Mouse (Mus musculus): Measurements from ENCODE around the gene Tmco2. TPM values are rescaled to one million over a fixed set of nuclear protein-coding genes. Genes with fewer than 3 reads are reported as not detected.
"Not testable (repeated sequence)": the region's sequence is repeated elsewhere in the genome, so short reads cannot be mapped to it uniquely, and the experiment has no call there.

Tmco2 gene
- polyA plus RNA-seq, 1 experiment = not detected

- H3K27me3 ChIP-seq (ENCODE audit: control insufficient read depth) = no peaks in the 10 kb centered on the region
- H3K4me1 ChIP-seq (ENCODE audit: control insufficient read depth) = no peaks in the 10 kb centered on the region
- no peak overlapping the region for H3K4me3 ChIP-seq (replicated peaks)
- no peaks in the 10 kb centered on the region for H3K9me3 ChIP-seq (ENCODE audit: control insufficient read depth, low read length)
- peaks cover 50% of the 10 kb centered on the region for H3K36me3 ChIP-seq (ENCODE audit: control insufficient read depth)
- no peak for TF ChIP-seq GATA1 (IDR thresholded peaks at IDR 0.05; ENCODE audit: low read length)
Measured at GRCm38 (mm10) chr4:121065336-121065735, 43.7 kb downstream of the Tmco2 start.

DNA sequence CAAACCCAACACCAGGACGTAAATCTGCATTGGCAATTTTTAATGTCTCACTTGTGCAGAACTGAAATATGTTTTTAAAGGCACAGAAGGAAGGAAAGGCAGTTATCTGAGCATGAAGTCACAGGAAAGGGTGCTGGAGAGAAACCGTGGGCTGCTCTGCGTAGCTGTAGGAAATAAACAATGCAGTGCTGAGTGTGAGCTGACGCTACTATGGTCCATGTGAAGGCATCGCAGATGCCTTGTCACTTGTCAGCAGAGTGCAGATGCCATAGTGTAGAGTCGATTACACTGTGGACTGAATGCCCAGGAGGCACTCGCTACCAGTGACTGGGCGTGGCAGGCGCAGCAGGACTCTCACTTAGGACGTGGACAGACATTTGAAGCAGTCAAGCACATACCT, 49.8 kb downstream of the Tmco2 start:
- not testable (repeated sequence) for H3K4me1 ChIP-seq (ENCODE audit: control insufficient read depth); H3K9me3 ChIP-seq (ENCODE audit: control insufficient read depth, low read length); H3K27me3 ChIP-seq (ENCODE audit: control insufficient read depth); H3K4me3 ChIP-seq (replicated peaks)
- peaks cover 34% of the 10 kb centered on the region for H3K36me3 ChIP-seq (ENCODE audit: control insufficient read depth)

DNA sequence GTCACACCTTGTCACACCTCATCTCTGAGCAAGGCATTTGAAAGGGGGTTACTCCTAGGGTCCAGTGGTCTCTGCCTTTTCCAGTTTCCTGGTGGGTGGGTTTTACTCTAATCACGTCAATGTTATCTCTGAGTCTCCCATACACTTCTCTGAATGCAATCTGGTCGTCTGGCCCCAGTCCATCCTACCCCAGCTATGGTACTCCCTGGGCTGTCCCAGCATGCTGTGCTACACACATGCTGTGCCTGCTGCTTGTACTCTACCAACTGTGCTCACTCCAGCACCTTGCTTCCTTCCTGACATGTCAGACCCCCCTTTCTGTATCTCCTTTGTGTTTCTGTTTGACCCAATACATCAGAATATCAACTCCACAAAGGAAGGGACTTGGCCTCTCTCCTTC, 52.0 kb downstream of the Tmco2 start:
- peaks cover 24% of the 10 kb centered on the region for H3K36me3 ChIP-seq (ENCODE audit: control insufficient read depth)
- TF ChIP-seq TAL1 (IDR thresholded peaks at IDR 0.05; ENCODE audit: low read length) = no peak
- no peak for TF ChIP-seq GATA1 (IDR thresholded peaks at IDR 0.05; ENCODE audit: low read length)
- no peaks in the 10 kb centered on the region for H3K9me3 ChIP-seq (ENCODE audit: control insufficient read depth, low read length)
- no peaks in the 10 kb centered on the region for H3K4me1 ChIP-seq (ENCODE audit: control insufficient read depth)
- H3K27me3 ChIP-seq (ENCODE audit: control insufficient read depth) = peaks cover 18% of the 10 kb centered on the region
- no peak overlapping the region for H3K4me3 ChIP-seq (replicated peaks)

DNA sequence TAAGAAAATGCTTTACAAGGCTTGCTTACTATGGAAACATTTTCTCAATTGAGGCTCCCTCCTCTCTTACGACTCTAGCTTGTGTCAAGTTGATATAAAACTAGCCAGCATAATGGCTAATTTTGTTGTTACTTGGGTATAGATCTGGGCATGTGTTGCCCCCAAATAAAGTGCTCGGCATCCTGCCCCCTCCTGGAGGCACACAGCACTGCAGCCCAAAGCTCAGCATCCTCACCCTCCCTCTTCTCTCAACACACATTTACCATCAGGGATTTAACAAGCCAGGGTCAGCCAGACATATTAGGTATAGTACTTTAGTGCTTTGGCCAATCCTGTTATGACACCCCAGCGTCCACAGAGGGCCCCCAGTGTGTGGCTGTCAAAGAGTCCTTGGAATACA, 52.7 kb downstream of the Tmco2 start:
- no peak overlapping the region for H3K4me3 ChIP-seq (replicated peaks)
- no peaks in the 10 kb centered on the region for H3K9me3 ChIP-seq (ENCODE audit: control insufficient read depth, low read length)
- no peaks in the 10 kb centered on the region for H3K4me1 ChIP-seq (ENCODE audit: control insufficient read depth)
- H3K27me3 ChIP-seq (ENCODE audit: control insufficient read depth) = peaks cover 23% of the 10 kb centered on the region
- peaks cover 24% of the 10 kb centered on the region for H3K36me3 ChIP-seq (ENCODE audit: control insufficient read depth)
- TF ChIP-seq TAL1 (IDR thresholded peaks at IDR 0.05; ENCODE audit: low read length) (no peak), GATA1 (IDR thresholded peaks at IDR 0.05; ENCODE audit: low read length) (no peak)

Other genes starting within 250 kb of the Tmco2 start
- 0.27 and 0.51 TPM in 2 replicates for gene Exo5, start 184.2 kb downstream of the Tmco2 start, polyA plus RNA-seq (2012)
- gene Zfp69, start 157.5 kb downstream of the Tmco2 start, polyA plus RNA-seq (2012) = 0.04 and 0.08 TPM in 2 replicates
- 3.4 and 3.7 TPM in 2 replicates for gene Smap2, start 92.0 kb downstream of the Tmco2 start, polyA plus RNA-seq (2012)
- gene Col9a2, start 69.8 kb downstream of the Tmco2 start, polyA plus RNA-seq (2012) = 0.05 TPM in 1 of 2 replicates, not detected in the other
- 0.09 and 0.19 TPM in 2 replicates for gene Zmpste24, start 11.0 kb downstream of the Tmco2 start, polyA plus RNA-seq (2012)
- gene Rlf, start 105.9 kb upstream of the Tmco2 start, polyA plus RNA-seq (2012) = 0.20 TPM in 2 replicates
- not detected in 2 replicates for gene Gm12888, start 215.7 kb upstream of the Tmco2 start, polyA plus RNA-seq (2012)